Mouse (Mus musculus) brain, embryonic 14.5 days (tissue): ENCODE measurements around the gene Rnls. TPM values are rescaled to one million over a fixed set of nuclear protein-coding genes. Genes with fewer than 3 reads are reported as not detected.

ENCODE experiments used
- DNase-seq: peaks from one replicate; pipeline ENCODE4 v3.0.0-alpha.2; 2011; ENCODE audit warnings: low read depth
- CTCF ChIP-seq: fragments of 200-500 bp; IDR thresholded peaks from 2 replicates; pipeline ENCODE4 v1.5.1; 2012; ENCODE audit warnings: inconsistent platforms, mild to moderate bottlenecking, moderate library complexity, borderline replicate concordance; ENCODE audit not compliant: insufficient read depth, insufficient read length; ENCODE audit errors: extremely low read depth
- POLR2A ChIP-seq: fragments of 200-500 bp; IDR thresholded peaks from 2 replicates; pipeline ENCODE4 v1.6.1; 2012; ENCODE audit warnings: mild to moderate bottlenecking, inconsistent platforms, borderline replicate concordance; ENCODE audit not compliant: poor library complexity, insufficient read depth, insufficient read length, severe bottlenecking; ENCODE audit errors: extremely low read depth
- polyA plus RNA-seq: library from polyadenylated mRNA; depleted of rRNA; stranded (reverse); fragments of >200 nt; gene quantifications from 2 replicates; pipeline ENCODE4 v1.2.3, GENCODE M21; 2012

Rnls gene
- polyA plus RNA-seq, 1 experiment: 2.5 TPM

DNA sequence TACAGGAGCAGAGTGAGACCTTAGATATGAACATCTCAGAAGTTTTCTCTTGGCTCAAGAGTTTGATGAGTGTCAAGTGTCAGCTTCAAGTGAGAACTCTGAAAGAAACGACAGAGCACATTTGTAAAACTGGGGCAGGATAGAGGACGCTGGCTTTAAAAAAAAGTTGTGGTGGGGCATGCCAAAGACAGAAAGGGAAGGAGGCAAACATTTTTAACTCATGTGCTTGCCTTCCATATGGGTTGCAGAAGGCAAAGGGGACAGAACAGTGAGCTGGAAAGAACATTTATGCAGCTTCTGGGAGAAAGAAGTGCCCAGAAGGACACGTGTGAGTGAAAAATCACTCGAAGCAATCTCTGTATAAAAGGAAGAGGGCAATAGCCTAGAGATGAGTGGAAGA, 75.0 kb downstream of the Rnls start:
- TF ChIP-seq POLR2A (no peak), CTCF (no peak)
- DNase-seq: no peak

GRCm38 (mm10) chr19:33299726-33300292, 92.3 kb downstream of the Rnls start:
- peak; percentile 66 for DNase-seq

DNA sequence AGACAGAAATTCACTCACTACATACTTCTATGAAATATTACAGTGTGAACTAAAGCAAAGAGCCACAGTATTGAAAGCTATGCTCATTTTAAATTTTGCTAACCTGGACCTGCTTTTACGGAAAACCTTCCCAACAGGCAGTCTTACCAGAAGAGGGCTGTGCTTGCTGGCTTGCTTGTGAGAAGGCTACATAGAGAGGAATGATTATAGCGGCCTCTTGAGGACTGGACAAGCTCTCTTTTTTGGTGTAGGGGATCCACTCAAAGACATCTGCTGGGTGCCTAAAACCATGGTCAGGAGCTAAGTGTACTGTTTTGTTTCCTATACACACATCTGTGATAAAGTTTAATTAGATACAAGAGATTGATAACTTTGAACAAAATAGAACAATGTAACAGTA, 95.8 kb downstream of the Rnls start:
- peak; percentile 17 for DNase-seq
- no peak for TF ChIP-seq CTCF
- no peak for TF ChIP-seq POLR2A

More at GRCm38 (mm10) chr19:33299726-33300292, 92.3 kb downstream of the Rnls start:
- no peak for TF ChIP-seq POLR2A
- no peak for TF ChIP-seq CTCF

DNA sequence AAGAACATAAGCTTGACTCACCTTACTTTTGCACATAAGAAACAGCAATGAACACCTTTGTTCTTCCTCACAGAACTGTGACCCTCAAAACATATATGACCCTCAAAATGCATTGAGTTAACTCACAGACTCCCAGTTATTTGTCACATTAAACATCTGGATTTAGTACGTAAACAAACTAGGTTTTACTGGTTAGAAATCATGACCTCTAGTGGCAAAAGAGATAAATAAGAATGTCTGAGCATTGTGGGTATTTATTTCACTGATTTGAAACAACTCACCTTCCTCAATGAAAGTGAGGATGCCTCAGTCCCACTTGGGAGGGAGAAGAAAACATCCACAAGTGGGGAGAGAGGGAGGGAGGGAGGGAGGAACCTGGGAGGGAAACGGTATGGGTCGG, 109.1 kb downstream of the Rnls start:
- DNase-seq: no peak
- no peak for TF ChIP-seq CTCF
- TF ChIP-seq POLR2A: no peak

GRCm38 (mm10) chr19:33276421-33276820, 115.7 kb downstream of the Rnls start:
- TF ChIP-seq CTCF (no peak), POLR2A (no peak)
- no peak for DNase-seq

GRCm38 (mm10) chr19:33273676-33274075, 118.4 kb downstream of the Rnls start:
- no peak for TF ChIP-seq POLR2A
- TF ChIP-seq CTCF: no peak
- no peak for DNase-seq

DNA sequence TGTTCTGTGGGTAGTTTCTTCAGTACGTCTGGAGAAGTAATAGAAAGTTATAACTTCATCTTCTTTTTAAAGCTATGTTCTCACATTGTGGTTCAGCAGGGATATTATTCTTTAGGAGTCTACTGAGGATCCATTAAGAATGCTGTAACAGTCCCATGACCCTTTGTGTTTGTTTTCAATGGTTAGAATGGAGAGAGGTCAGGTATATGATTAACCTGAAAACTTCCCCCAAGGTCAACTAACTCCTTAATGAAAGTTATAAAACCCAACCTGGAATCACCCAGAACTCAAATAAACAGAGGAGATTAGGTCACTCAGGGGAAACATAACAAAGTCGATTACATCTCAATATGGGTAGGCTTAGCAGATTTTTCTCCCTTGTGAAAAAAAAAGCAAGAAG, 120.5 kb downstream of the Rnls start:
- no peak for TF ChIP-seq CTCF
- no peak for TF ChIP-seq POLR2A

DNA sequence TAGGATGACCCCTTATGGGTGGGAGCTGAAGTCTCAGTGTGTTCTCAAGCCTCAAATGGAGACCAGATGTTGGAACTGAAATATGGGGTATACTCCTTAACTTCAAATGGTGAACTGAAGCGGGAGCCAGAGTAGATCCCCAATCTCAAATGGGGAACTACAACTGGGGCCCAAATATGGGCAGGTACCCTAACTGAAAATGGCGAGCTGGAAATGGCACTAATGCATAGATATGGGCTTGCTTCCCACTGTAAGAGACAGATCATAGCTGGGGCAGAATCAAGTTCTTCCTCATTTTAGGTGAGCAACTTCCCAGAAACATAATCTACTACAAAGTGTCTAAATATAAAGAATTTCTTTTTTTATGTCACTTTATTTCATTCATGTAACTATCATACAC, 121.9 kb downstream of the Rnls start:
- DNase-seq: no peak
- no peak for TF ChIP-seq POLR2A
- no peak for TF ChIP-seq CTCF

More for the DNA sequence above, 120.5 kb downstream of the Rnls start:
- DNase-seq: no peak

- DNase-seq: no peak
- peak; percentile 24; the same call in 1 of the 2 replicates for TF ChIP-seq CTCF
- TF ChIP-seq POLR2A: no peak
Measured at GRCm38 (mm10) chr19:33268044-33268443, 124.1 kb downstream of the Rnls start.

GRCm38 (mm10) chr19:33265245-33265644, 126.8 kb downstream of the Rnls start:
- TF ChIP-seq CTCF (no peak), POLR2A (no peak)
- peak; percentile 31 for DNase-seq

DNA sequence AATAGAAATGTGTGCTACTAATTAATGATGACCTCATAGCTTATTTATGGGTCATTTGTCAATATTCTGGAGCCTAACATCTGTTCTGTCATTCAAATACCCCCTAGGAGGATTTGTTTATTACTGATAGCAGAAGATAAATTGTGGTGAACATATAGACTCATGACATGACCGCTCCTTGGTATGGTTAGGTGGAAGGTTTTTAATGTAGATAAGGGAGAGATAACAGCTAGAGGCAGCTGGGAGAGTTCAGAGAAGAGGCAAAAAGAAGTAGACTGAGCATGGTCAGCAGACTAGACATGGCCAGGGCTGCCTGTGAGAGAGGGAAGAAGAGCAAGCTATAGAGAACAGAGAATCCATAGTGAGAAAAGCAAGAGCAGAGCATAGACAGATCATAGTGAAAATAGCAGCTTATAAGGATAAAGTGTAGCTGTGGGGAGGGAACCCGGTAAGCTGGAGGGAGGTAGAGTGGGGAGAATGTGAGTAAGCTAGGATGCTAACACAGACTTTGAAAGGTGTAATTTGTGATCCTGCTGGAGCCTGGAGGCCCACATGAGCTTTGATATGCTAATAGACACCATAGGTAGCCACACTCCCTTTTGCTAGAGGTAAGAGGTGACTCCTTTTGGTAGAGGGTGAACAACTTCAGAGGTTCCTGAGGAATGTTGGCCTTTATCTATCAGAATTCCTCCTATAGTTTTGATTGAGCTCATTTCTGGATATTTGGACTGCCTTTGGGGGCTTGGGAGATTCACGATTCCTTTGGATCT, 127.7 kb downstream of the Rnls start:
- DNase-seq: no peak
- TF ChIP-seq CTCF (no peak), POLR2A (no peak)

DNA sequence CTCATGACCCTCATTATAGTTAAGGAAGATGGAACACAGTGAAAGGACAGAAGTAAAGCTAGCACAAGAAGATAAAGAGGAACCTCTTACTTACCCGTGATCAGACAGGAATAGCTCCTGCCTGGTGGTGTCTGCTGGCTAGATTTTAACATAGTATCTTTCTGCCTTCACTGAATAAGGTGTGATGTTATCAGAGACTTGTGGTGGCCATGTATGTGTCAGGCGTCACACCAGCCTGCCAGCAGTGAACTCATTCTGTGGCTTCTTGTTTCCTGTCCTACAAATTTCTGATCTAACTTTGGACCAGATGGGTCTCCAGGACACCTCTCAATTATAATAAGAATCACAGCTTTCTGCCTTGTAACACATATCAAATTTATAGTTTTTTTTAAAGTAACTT, 129.7 kb downstream of the Rnls start:
- TF ChIP-seq POLR2A (no peak), CTCF (no peak)
- no peak for DNase-seq

DNA sequence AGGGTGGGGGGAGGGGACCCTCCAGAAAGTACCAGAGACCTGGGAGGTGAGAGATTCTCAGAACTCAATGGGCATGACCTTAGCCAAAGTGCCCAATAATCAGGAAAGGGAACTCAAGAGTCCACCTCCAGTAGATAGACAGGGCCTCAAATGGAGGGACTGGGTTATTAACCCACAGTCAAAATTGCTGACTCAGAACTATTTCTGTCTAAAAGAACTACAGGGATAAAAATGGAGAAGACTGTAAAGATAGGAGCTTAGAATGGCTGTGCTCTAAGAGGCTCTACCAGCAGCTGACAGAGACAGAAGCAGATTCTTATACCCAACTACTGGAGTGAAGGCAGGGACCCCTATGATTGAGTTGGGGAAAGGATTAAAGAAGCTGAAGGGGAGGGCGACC, 132.9 kb downstream of the Rnls start:
- no peak for TF ChIP-seq POLR2A
- no peak for TF ChIP-seq CTCF
- no peak for DNase-seq

DNA sequence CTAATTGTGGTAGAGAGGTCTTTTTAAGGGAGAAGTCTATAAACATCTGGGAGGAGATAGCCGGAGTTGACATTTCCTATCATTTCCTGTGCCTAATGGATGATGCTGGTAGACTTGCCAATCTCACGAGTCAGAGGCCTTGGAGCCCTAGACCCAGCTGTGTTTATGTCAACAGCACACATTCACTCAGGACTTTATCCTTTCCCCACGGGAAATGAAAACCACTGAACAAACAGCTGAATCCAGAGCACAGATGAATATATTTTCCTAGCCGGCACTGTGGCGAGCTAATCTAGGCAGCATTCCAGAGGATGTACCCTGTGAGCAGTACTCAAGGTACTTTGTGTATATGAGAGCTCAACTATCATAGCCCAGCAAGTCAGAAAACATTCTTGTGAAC, 138.2 kb downstream of the Rnls start:
- peak; percentile 7 for DNase-seq
- no peak for TF ChIP-seq CTCF
